Mouse (Mus musculus): ENCODE measurements around the gene Rel.

Gene Rel

DNA sequence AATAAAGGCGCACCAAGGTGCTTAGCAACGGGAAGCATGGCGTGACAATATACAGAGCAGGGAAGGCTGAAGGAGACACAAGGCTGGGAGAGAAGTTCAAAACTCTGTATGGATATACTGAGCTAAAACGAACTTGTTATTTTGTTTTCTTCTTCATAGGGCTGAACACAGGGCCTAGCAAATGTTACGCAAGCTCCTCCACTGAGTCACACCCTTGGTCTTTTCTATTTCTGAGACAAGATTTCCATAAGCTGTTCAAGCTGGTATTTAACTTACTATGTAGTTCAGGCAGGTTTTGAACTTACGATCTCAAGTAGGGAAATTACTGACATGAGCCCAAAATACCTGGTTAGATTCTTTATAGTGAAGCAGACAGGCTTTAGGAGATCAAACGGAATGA is 29.4 kb downstream of the Rel start:
- no peak for DNase-seq

- no peak for DNase-seq
Measured at GRCm38 (mm10) chr11:23740895-23741294, 29.9 kb downstream of the Rel start.

DNA sequence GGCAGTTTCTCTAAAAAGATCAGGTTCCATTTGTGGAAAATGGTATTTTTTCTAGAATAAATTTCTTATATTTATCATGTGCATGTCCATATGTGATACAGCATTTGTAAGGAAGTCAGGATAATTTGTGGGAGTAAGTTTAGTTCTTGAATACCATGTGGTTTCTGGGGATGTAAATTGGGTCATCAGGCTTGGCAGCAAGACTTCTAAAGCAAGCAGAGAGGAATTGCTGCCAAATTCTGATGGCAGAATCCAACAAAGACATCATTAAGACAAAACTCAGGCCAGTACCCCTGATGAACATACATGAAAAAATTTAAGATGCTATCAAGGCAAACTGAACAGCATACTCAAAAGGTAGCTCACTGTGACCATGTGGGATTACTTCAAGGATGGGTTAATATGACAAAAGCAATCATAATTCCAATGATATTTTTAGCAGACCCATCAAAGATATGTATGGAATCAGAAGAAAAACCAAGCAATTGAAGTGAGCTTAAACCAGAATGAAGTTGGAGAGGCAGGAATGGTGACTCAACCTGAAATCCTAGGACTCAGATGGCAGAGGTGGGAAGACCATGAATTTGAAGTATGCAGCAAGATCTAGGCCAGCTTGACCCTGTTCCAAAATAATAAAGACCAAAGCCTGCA is 34.8 kb downstream of the Rel start:
- DNase-seq = no peak

DNA sequence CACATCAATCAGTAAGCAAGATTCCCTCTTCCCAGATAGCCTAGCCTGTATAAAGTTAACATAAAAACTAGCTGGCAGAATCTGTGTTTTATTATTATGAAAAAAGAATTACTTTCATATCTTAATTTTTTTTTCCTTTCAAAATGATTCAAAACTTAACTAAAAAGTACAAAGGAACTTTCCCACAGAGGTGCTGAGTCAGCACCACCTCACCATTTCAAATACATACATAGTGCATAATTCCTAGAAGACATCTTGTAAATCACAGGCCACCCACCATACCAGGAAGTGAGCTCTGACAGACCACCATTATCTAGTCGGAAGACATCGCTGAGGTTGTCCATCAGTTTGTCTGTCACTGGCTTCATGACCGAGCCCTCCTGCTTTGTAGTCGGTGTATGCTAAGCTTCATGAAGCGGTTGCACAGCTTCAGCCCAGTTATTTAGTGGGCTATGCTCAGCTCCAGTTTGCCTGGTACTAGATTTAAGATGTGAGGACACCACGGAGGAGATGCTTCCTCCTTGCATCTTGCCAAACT is 36.0 kb downstream of the Rel start:
- DNase-seq = no peak

DNA sequence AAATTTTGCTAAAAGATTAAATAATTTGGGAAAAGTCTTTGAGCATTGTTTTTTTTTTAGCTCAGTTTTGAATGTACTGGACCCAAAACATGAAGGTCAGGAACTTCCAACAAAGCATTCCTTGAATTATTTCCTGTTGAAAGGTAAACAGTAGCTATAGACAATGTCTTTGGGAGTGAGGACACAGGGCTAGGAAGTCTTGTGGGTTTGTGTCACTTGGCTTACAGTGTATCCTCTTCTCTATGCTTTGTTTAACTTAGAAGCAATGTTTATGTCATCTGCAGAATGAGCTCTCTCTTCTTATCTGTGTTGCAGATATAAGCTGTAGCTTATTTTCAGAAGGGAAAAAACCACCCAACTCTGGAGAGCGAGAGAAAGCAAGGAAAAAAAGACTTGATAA is 37.9 kb downstream of the Rel start:
- no peak for DNase-seq

DNA sequence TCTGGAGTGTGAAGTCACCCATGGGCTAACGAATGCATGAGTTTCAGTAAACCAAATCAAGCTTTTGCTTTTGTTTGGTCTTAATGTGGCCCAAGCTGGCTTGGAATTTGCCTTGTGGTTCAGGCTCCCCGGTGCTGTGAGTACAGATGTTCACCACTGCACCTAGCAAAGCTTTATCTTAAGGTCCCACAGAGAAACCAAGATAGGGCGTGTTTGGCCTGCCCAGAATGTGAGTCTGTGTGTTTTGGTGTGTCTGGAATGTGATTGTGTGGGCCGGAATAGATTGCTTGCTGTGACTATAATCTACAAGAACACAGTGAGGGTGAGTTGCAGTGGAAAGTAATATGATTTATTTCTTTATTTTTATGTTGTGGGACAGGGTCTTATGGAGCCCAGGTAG is 40.6 kb downstream of the Rel start:
- no peak for DNase-seq

- no peak for DNase-seq
Measured at GRCm38 (mm10) chr11:23728186-23728585, 42.6 kb downstream of the Rel start.

- no peak for DNase-seq
Measured at GRCm38 (mm10) chr11:23726441-23726840, 44.3 kb downstream of the Rel start.

- no peak for DNase-seq
Measured at GRCm38 (mm10) chr11:23725850-23726249, 44.9 kb downstream of the Rel start.

- no peak for DNase-seq
Measured at GRCm38 (mm10) chr11:23722326-23722725, 48.4 kb downstream of the Rel start.

DNA sequence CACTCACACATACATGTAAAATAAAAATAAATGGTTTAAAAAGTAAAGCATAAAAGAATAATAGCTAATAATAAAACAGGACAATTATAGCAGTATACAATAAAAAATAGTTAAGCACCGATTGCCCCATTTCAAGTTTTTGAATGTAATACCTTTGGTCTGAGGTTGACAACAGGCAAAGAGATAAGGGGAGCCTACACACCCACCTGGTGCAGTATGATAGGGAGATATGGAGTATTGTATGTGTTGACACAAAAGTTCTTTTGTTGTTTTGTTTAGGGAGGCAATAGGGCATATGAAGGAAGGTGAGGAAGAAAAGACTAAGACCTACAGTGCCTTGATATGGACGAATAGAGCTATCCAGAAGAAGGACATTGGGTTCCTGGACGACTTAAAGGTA is 50.9 kb downstream of the Rel start:
- DNase-seq = no peak

DNA sequence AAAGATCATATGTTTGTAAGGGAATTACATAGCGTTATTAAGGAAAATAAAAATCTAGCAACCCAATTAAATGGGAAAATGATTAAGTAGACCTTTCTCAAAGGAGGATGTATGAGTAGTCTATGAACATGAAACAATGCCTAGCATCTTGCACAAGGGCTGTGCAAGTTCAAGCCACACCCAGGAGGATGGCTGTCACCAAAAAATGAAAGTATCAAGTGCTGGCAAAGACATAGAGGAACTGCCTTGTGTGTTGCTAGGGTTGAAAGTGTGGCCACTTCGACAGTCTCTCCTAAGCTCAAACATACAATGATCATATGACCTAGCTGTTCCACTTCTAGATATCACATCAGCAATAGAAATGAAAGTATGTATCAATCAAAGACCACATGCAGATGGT is 51.9 kb downstream of the Rel start:
- no peak for DNase-seq

DNA sequence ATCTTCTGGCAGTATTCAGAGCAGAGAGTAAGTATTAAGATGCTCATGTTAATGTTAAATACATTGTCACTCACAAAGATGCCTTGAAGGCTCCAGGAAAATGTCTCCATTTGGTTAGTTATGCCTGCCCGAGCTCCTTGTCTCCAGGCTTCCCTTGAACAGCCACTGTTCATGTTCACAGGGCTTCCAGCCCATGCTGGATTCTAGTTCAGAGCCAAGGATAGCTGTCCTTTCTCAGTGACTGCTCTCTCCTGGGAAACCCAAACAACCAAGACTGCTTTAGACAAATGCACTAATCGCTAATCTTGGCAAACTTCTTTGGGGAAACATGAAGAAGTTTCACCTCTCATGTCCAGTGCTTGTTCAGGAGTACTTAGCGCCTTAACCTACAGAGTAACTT is 58.5 kb downstream of the Rel start:
- DNase-seq = no peak

DNA sequence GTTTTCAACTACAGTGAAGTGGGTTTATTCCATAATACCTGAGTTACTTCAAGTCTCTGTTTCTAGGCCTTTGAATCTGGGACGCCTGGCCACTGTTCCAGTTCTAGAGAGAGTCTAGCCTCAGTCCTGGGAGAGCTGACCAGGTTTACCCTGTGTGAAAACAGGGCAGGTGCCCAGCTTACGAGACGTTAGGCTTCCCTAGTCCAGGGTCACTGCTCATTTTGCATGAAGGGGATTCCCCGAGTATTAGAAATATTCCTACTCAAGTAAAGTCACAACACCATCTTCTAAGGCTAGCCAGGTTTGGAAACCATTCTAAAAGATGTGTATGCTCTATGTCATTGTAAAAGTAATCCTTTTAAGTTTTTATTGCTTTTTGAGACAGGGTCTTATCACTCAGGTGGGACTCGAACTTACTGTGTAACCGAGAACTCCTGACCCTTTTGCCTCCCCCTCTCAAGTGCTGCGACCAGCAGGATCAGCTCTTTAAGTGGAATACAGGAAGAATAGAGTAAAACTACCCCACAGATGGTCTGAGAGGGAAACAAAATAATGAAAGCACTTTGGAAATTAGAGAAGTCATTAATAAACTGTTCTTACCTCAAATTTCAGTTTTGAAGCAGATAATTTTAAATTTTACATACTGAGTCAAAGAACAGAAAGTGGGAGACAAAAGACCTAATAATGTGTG is 66.0 kb downstream of the Rel start:
- no peak for DNase-seq

GRCm38 (mm10) chr11:23701831-23702230 is 68.9 kb downstream of the Rel start:
- DNase-seq = no peak

DNA sequence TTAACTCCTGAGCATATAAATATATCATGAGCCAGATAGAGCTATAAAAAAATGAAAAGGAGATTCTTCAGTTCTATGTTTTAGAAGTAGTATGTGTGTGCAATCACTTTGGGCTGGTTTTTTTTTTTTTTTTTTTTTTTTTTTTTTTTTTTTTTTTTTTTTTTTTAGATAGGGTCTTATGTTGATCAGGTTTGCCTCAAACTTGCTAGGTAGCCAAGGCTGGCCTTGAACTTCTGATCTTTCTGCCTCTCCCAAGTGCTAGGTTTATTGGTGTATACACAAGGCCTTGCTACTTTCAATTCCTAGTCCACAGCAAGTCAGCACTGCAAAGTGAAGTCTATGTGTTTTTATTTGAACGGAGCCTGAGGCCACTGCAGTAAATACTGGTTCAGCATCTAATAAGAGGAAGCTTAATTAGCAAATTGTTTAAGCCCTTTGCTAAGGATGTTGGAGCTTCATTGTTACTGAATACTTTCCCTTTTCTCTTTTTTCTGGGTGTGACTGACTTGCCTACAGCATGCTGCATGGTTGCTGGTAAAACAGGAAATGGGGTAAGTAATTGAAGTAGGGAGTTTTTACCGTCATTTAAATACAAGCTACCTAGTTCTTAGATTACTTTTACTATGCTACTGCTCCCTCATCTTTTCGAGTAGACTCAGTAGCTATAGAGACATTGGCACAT is 71.2 kb downstream of the Rel start:
- DNase-seq = no peak

DNA sequence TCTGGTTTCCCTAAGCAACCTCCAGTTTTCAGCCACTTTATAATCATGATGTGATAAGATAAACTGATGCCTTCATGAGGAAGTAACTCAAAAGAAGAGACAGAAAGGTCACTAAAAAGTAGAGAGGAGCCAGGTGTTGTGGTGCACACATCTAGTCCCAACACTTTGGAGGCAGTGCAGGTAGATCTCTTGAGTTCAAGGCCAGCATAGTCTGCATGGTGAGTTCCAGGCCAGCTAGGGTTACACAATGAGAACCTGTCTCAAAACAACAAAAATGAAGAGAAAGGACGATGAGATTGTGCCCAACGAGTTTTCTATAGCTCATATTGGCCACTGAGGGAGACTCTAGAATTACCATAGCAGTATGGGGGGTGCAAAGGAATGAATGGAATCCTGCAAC is 72.2 kb downstream of the Rel start:
- DNase-seq = no peak

- no peak for DNase-seq
Measured at GRCm38 (mm10) chr11:23695847-23696246, 74.9 kb downstream of the Rel start.

DNA sequence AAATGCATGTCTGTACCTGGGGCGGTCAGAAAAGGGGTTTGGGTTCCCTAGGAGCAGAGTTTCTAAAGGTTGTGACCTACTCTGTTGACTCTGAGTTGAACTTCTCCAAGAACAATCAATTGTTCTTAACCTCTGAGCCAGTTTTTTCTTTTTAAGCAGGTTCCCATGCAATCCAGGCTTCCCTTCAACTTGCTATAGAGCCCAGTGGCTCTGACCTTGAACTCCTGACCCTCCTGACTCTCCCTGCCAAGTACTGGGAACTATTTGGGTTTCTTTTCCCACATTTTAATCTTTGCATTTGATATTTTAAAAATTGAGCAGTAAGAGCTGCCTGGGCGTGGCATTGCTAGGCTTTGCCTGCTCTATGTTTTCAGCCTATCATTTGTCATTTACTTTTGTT is 77.5 kb downstream of the Rel start:
- DNase-seq = no peak

- no peak for DNase-seq
Measured at GRCm38 (mm10) chr11:23688060-23688459, 82.7 kb downstream of the Rel start.
